In genomic region chr1:169374686-169375085, GRCm38 (mm10) we compare ENCODE assay signal across 26 mouse cellular contexts.
DNase-seq lines count a peak whose midpoint lies in the region; ATAC-seq and TF ChIP-seq lines count a peak whose summit lies in the region.
"Had no signal": no experiment of that assay in that cellular context is flagged by ENCODE, and none has a peak within 500 bp of the region (broad histone marks: within the 10 kb centered on the region; RNA-seq: fewer than 3 reads in every experiment).

No protein-coding gene starts in this region.

- no peak overlapping the region for H3K4me2 ChIP-seq in midbrain, embryonic 11.5 days
- H3K4me2 ChIP-seq in midbrain, embryonic 15.5 days: no peak overlapping the region
- no peak overlapping the region for H3K4me2 ChIP-seq in midbrain, postnatal 0 days (ENCODE audit: low read depth, low read length, poor library complexity, severe bottlenecking)
- H3K4me2 ChIP-seq: embryonic facial prominence, embryonic 12.5 days; embryonic facial prominence, embryonic 15.5 days; heart, embryonic 13.5 days; hindbrain, embryonic 14.5 days had no signal

- no peak overlapping the region for H3K27ac ChIP-seq in midbrain, embryonic 11.5 days (ENCODE audit: low read depth, low read length)
- H3K27ac ChIP-seq in midbrain, embryonic 15.5 days: no peak overlapping the region
- no peak overlapping the region for H3K27ac ChIP-seq in midbrain, postnatal 0 days (ENCODE audit: low read depth, low read length)
- H3K27ac ChIP-seq: embryonic facial prominence, embryonic 12.5 days; embryonic facial prominence, embryonic 15.5 days; heart, adult 2 months; heart, embryonic 10.5 days; heart, embryonic 13.5 days; hindbrain, embryonic 14.5 days; hindbrain, postnatal 0 days had no signal

- no peak overlapping the region for H3K4me3 ChIP-seq in midbrain, embryonic 11.5 days (ENCODE audit: low read depth, low read length)
- no peak overlapping the region for H3K4me3 ChIP-seq in midbrain, embryonic 15.5 days
- no peak overlapping the region for H3K4me3 ChIP-seq in midbrain, postnatal 0 days (ENCODE audit: low read depth, low read length)
- H3K4me3 ChIP-seq: embryonic facial prominence, embryonic 12.5 days; embryonic facial prominence, embryonic 15.5 days; heart, adult 2 months; heart, embryonic 10.5 days; heart, embryonic 13.5 days had no signal

- H3K9ac ChIP-seq in midbrain, embryonic 11.5 days (ENCODE audit: low read length): no peak overlapping the region
- H3K9ac ChIP-seq in midbrain, embryonic 15.5 days: no peak overlapping the region
- H3K9ac ChIP-seq in midbrain, postnatal 0 days (replicated peaks; ENCODE audit: low read length, poor library complexity, severe bottlenecking): no peak overlapping the region
- H3K9ac ChIP-seq: embryonic facial prominence, embryonic 12.5 days; embryonic facial prominence, embryonic 15.5 days; forebrain, postnatal 0 days; heart, embryonic 13.5 days; hindbrain, embryonic 14.5 days had no signal

- 80% methylated on average over 1 of the region's 1 CpGs for WGBS in midbrain, embryonic 11.5 days
- WGBS in midbrain, embryonic 15.5 days: 79% methylated on average over 1 of the region's 1 CpGs
- WGBS in midbrain, postnatal 0 days: 87% methylated on average over 1 of the region's 1 CpGs

- no peaks in the 10 kb centered on the region for H3K4me1 ChIP-seq in midbrain, embryonic 11.5 days (ENCODE audit: control insufficient read depth, insufficient read depth, low read length)
- H3K4me1 ChIP-seq in midbrain, embryonic 15.5 days: no peaks in the 10 kb centered on the region
- H3K4me1 ChIP-seq in midbrain, postnatal 0 days (ENCODE audit: insufficient read depth, low read length): no peaks in the 10 kb centered on the region
- H3K4me1 ChIP-seq: embryonic facial prominence, embryonic 12.5 days; embryonic facial prominence, embryonic 15.5 days; heart, embryonic 10.5 days had no signal

- DNase-seq in midbrain, embryonic 11.5 days (ENCODE audit: low spot score, missing footprints): peak; percentile 62
- DNase-seq in 3T3-L1 (ENCODE audit: low read depth, low spot score): peak; percentile 39
- peak; percentile 58 for DNase-seq in Muller cell, postnatal 12 days (ENCODE audit: inconsistent ontology term)
- no peak for DNase-seq in urinary bladder, postnatal 4 days (ENCODE audit: low spot score in 2 of 2)
- no peak for DNase-seq in midbrain, postnatal 0 days (ENCODE audit: low spot score)
- DNase-seq: adrenal gland, postnatal 10 days; adrenal gland, postnatal 36 days; cerebellum, adult 11 months; cerebellum, adult 2 months; cerebellum, adult 9-11 months; cerebellum, postnatal 25 days; forebrain, postnatal 0 days; gastrocnemius, postnatal 10 days; gastrocnemius, postnatal 36 days; heart, adult 2 months; heart, postnatal 14 days; heart, postnatal 4 days had no signal

- TF ChIP-seq CTCF in midbrain, postnatal 0 days (IDR thresholded peaks at IDR 0.05): no peak

- no peaks in the 10 kb centered on the region for H3K36me3 ChIP-seq in midbrain, embryonic 11.5 days (ENCODE audit: control insufficient read depth, insufficient read depth, low read length)
- no peaks in the 10 kb centered on the region for H3K36me3 ChIP-seq in midbrain, embryonic 15.5 days (replicated peaks)
- H3K36me3 ChIP-seq in midbrain, postnatal 0 days (ENCODE audit: insufficient read depth, low read length): no peaks in the 10 kb centered on the region
- H3K36me3 ChIP-seq: embryonic facial prominence, embryonic 12.5 days; embryonic facial prominence, embryonic 15.5 days; heart, embryonic 10.5 days; heart, embryonic 13.5 days had no signal

- no peak for ATAC-seq in midbrain, embryonic 11.5 days (ENCODE audit: low FRiP score)
- ATAC-seq in midbrain, embryonic 15.5 days (replicated peaks): no peak
- no peak for ATAC-seq in midbrain, postnatal 0 days (ENCODE audit: low FRiP score)
- ATAC-seq: forebrain, embryonic 14.5 days; forebrain, postnatal 0 days; hindbrain, postnatal 0 days; Patski had no signal

- no peaks in the 10 kb centered on the region for H3K9me3 ChIP-seq in midbrain, embryonic 11.5 days (ENCODE audit: control insufficient read depth, low read length)
- no peaks in the 10 kb centered on the region for H3K9me3 ChIP-seq in midbrain, embryonic 15.5 days
- H3K9me3 ChIP-seq in midbrain, postnatal 0 days (ENCODE audit: low read length): no peaks in the 10 kb centered on the region
- H3K9me3 ChIP-seq: embryonic facial prominence, embryonic 12.5 days; embryonic facial prominence, embryonic 15.5 days; heart, embryonic 10.5 days; heart, embryonic 13.5 days had no signal

- no peaks in the 10 kb centered on the region for H3K27me3 ChIP-seq in midbrain, embryonic 11.5 days (ENCODE audit: control insufficient read depth, insufficient read depth, low read length)
- no peaks in the 10 kb centered on the region for H3K27me3 ChIP-seq in midbrain, embryonic 15.5 days (replicated peaks)
- no peaks in the 10 kb centered on the region for H3K27me3 ChIP-seq in midbrain, postnatal 0 days (ENCODE audit: insufficient read depth, low read length)
- H3K27me3 ChIP-seq: embryonic facial prominence, embryonic 12.5 days; embryonic facial prominence, embryonic 15.5 days; heart, embryonic 13.5 days had no signal

Comparison
In these comparisons a context has a peak if more than half of its experiments do, and no peak if none do; other contexts are left out.
1. DNase-seq: peak in midbrain, embryonic 11.5 days (single experiment), 3T3-L1 (single experiment) and Muller cell, postnatal 12 days (single experiment); none in urinary bladder, postnatal 4 days (0 of 2) and midbrain, postnatal 0 days (single experiment).